In genomic region chr5:141004078-141004763, GRCm38 (mm10) we compare ENCODE assay signal across 15 mouse cellular contexts. TPM values are rescaled to one million over a fixed set of nuclear protein-coding genes. Genes with fewer than 3 reads are reported as not detected.
DNase-seq lines count a peak whose midpoint lies in the region; ATAC-seq and TF ChIP-seq lines count a peak whose summit lies in the region.
"Had no signal": no experiment of that assay in that cellular context is flagged by ENCODE, and none has a peak within 500 bp of the region (broad histone marks: within the 10 kb centered on the region; RNA-seq: fewer than 3 reads in every experiment).

No protein-coding gene starts in this region.

- 0 out of 2 replicates have a peak, but pooled peaks have one; percentile 16 for TF ChIP-seq CTCF in bone marrow, adult 2 months (IDR thresholded peaks at IDR 0.05; ENCODE audit: control insufficient read depth, insufficient read depth, low read length)

- no peak for ATAC-seq in heart, embryonic 11.5 days (replicated peaks; ENCODE audit: insufficient number of reproducible peaks, low FRiP score, low TSS enrichment)

- H3K9ac ChIP-seq in heart, embryonic 11.5 days (ENCODE audit: low read depth, low read length): no peak overlapping the region
- H3K9ac ChIP-seq: forebrain, embryonic 12.5 days; heart, embryonic 13.5 days; kidney, embryonic 15.5 days; liver, embryonic 13.5 days had no signal

- H3K36me3 ChIP-seq in macrophage (ENCODE audit: inconsistent target): no peaks in the 10 kb centered on the region
- no peaks in the 10 kb centered on the region for H3K36me3 ChIP-seq in heart, embryonic 11.5 days (ENCODE audit: control insufficient read depth, insufficient read depth, low read length)
- H3K36me3 ChIP-seq: forebrain, embryonic 12.5 days; heart, embryonic 13.5 days; kidney, embryonic 15.5 days; liver, embryonic 13.5 days had no signal

- H3K4me2 ChIP-seq in heart, embryonic 11.5 days: no peak overlapping the region
- H3K4me2 ChIP-seq: forebrain, embryonic 12.5 days; heart, embryonic 13.5 days; kidney, embryonic 15.5 days; liver, embryonic 13.5 days had no signal

- H3K9me3 ChIP-seq in heart, embryonic 11.5 days (replicated peaks; ENCODE audit: control insufficient read depth, low read length): no peaks in the 10 kb centered on the region
- H3K9me3 ChIP-seq: forebrain, embryonic 12.5 days; heart, embryonic 13.5 days; kidney, embryonic 15.5 days; liver, embryonic 13.5 days had no signal

- no peak overlapping the region for H3K4me3 ChIP-seq in bone marrow, adult 2 months (replicated peaks; ENCODE audit: control insufficient read depth, low read depth, low read length)
- H3K4me3 ChIP-seq in macrophage (ENCODE audit: inconsistent target): no peak overlapping the region
- no peak overlapping the region for H3K4me3 ChIP-seq in heart, embryonic 11.5 days (ENCODE audit: low read depth, low read length)
- H3K4me3 ChIP-seq: forebrain, embryonic 12.5 days; heart, embryonic 13.5 days; kidney, embryonic 15.5 days; liver, embryonic 13.5 days; megakaryocyte, embryonic 14.5 days had no signal

- peak overlapping the region; percentile 6; the same call in 1 of the 2 replicates for H3K27ac ChIP-seq in bone marrow, adult 2 months (ENCODE audit: control insufficient read depth, insufficient read depth, low read depth, low read length, poor library complexity)
- H3K27ac ChIP-seq in macrophage: peak overlapping the region; percentile 79
- no peak overlapping the region for H3K27ac ChIP-seq in heart, embryonic 11.5 days (ENCODE audit: low read depth, low read length)
- H3K27ac ChIP-seq: forebrain, embryonic 12.5 days; heart, embryonic 13.5 days; kidney, embryonic 15.5 days; liver, embryonic 13.5 days had no signal

- DNase-seq in lung, postnatal 25 days (ENCODE audit: low spot score): peak; percentile 38
- no peak for DNase-seq in lung, postnatal 14 days
- DNase-seq in cerebellum, adult 9-10 months: no peak
- DNase-seq in ovary, postnatal 10 days (ENCODE audit: low spot score): no peak
- DNase-seq: cerebellum, adult 2 months; gastrocnemius, postnatal 36 days; liver, embryonic 13.5 days; thymus, adult 2 months had no signal

- WGBS in bone marrow, adult 2 months: 25% methylated on average over 3 of the region's 3 CpGs
- 8% methylated on average over 3 of the region's 3 CpGs for WGBS in macrophage (ENCODE audit: missing documents)
- 73% methylated on average over 3 of the region's 3 CpGs for WGBS in heart, embryonic 11.5 days (ENCODE audit: insufficient replicate concordance)

- H3K4me1 ChIP-seq in bone marrow, adult 2 months (ENCODE audit: control insufficient read depth, insufficient read depth, low read length): peaks cover 1% of the 10 kb centered on the region; the same call in 1 of the 2 replicates
- H3K4me1 ChIP-seq in heart, embryonic 11.5 days (ENCODE audit: control insufficient read depth, insufficient read depth, low read length): no peaks in the 10 kb centered on the region
- H3K4me1 ChIP-seq: forebrain, embryonic 12.5 days; heart, embryonic 13.5 days; kidney, embryonic 15.5 days had no signal

- H3K79me2 ChIP-seq in macrophage (ENCODE audit: inconsistent target): peaks cover 5% of the 10 kb centered on the region; the same call in 1 of the 2 replicates

- H3K27me3 ChIP-seq in heart, embryonic 11.5 days (ENCODE audit: control insufficient read depth, insufficient read depth, low read length): no peaks in the 10 kb centered on the region; the same call in 1 of the 2 replicates
- H3K27me3 ChIP-seq: forebrain, embryonic 12.5 days; heart, embryonic 13.5 days; kidney, embryonic 15.5 days; liver, embryonic 13.5 days had no signal

- TF ChIP-seq POLR2A in bone marrow, adult 2 months (IDR thresholded peaks at IDR 0.05; ENCODE audit: borderline replicate concordance, control insufficient read depth, low read depth, low read length): no peak

RNA-seq across cellular contexts. Expression of gene Card11, which starts 3.8 kb away (rescaled TPM):
- 10.3 and 18.2 TPM in 2 replicates for polyA plus RNA-seq in bone marrow, adult 2 months (2011; ENCODE audit: insufficient read depth, insufficient read length, low replicate concordance, missing spikeins)
- total RNA-seq in macrophage (2018; cell fraction: chromatin; rRNA removed): 10 to 100 TPM in 18 of 26 experiments, 1 to 10 TPM in 7, under 1 TPM in 1; 0.42 to 33.6 (median 12.5) TPM
- total RNA-seq in macrophage (2018; cell fraction: cytosol; rRNA removed): 10 to 100 TPM in 19 of 26 experiments, 1 to 10 TPM in 7; 4.1 to 20.9 (median 11.5) TPM
- 10 to 100 TPM in 21 of 26 experiments, 1 to 10 TPM in 5; 3.0 to 29.3 (median 16.5) TPM for total RNA-seq in macrophage (2018; cell fraction: nucleus; rRNA removed)
- 5.6 to 25.4 TPM (median 9.0 TPM) in 3 replicates for polyA plus RNA-seq in macrophage (2018)
- polyA plus RNA-seq in heart, embryonic 11.5 days (2014; fragmentation: Nextera tagmentation; extraction: Ambion mirVana): 0.06 and 0.08 TPM in 2 replicates
